Mouse (Mus musculus) liver, embryonic 14.5 days (tissue): Measurements from ENCODE around the gene Iqgap2. TPM values are rescaled to one million over a fixed set of nuclear protein-coding genes. Genes with fewer than 3 reads are reported as not detected.

Experiments
- ATAC-seq: fragments of 200-750 bp; cut with Nextera tagmentation; 2 replicates; pipeline ENCODE4 v1.8.0; 2017; ENCODE audit warnings: moderate number of reproducible peaks, mild to moderate bottlenecking, moderate library complexity; ENCODE audit not compliant: insufficient read depth
- DNase-seq, 3 experiments: peaks; one replicate each; pipeline ENCODE4 v3.0.0-alpha.2; 2012 to 2013; ENCODE audit warnings: low read depth in 3 of 3, low spot score in 3 of 3
- H3K27ac ChIP-seq: fragments of 300-500 bp; sonication (generic); 2 replicates; pipeline ENCODE4 v1.5.1; 2014; ENCODE audit warnings: moderate library complexity, mild to moderate bottlenecking, control low read depth, inconsistent platforms
- H3K27me3 ChIP-seq: fragments of 300-500 bp; sonication (generic); 2 replicates; pipeline ENCODE4 v1.6.1; 2014; ENCODE audit warnings: mild to moderate bottlenecking, low read length, moderate library complexity; ENCODE audit not compliant: control insufficient read depth, insufficient read depth
- H3K36me3 ChIP-seq: fragments of 300-500 bp; sonication (generic); replicated peaks from 2 replicates; pipeline ENCODE4 v1.6.1; 2014; ENCODE audit warnings: low read depth; ENCODE audit not compliant: control insufficient read depth, insufficient read depth
- H3K4me1 ChIP-seq, 2 experiments: fragments of 200-500 bp in 1 of 2; fragments of 300-500 bp in 1 of 2; sonication (generic) in 1 of 2; replicated peaks; 2 replicates each; pipeline ENCODE4 v1.6.1; 2012 to 2014; ENCODE audit warnings: antibody characterized with exemption in 1 of 2, inconsistent platforms in 1 of 2, low read length in 1 of 2; ENCODE audit not compliant: control insufficient read depth in 2 of 2, insufficient read depth in 2 of 2
- H3K4me2 ChIP-seq: fragments of 300-500 bp; sonication (generic); 2 replicates; pipeline ENCODE4 v1.6.1; 2014; ENCODE audit warnings: low read depth, mild to moderate bottlenecking, control low read depth, moderate library complexity
- H3K4me3 ChIP-seq, 2 experiments: fragments of 200-500 bp in 1 of 2; fragments of 300-500 bp in 1 of 2; sonication (generic) in 1 of 2; 2 replicates each; pipeline ENCODE4 v1.5.1; 2012 to 2014; ENCODE audit warnings: low read depth in 2 of 2, low read length in 2 of 2, mild to moderate bottlenecking in 2 of 2, control low read depth in 1 of 2, inconsistent platforms in 1 of 2, moderate library complexity in 1 of 2; ENCODE audit not compliant: insufficient read depth in 1 of 2
- H3K9ac ChIP-seq: fragments of 300-500 bp; sonication (generic); replicated peaks from 2 replicates; pipeline ENCODE4 v1.6.1; 2014; ENCODE audit warnings: mild to moderate bottlenecking, control low read depth, moderate library complexity
- H3K9me3 ChIP-seq: fragments of 300-500 bp; sonication (generic); 2 replicates; pipeline ENCODE4 v1.6.1; 2016; ENCODE audit warnings: low read length, mixed read lengths; ENCODE audit not compliant: control insufficient read depth
- CTCF ChIP-seq: IDR thresholded peaks from 2 replicates; pipeline ENCODE4 v1.5.1; 2016; ENCODE audit warnings: antibody characterized with exemption, low read depth, control low read depth
- EP300 ChIP-seq: IDR thresholded peaks from 2 replicates; pipeline ENCODE4 v1.6.1; 2016; ENCODE audit warnings: antibody characterized with exemption, low read depth
- WGBS: fragments of 180-500 bp; shearing (Covaris S2); extraction: QIAGEN DNeasy Blood & Tissue Kit; methylation state at CpG from one replicate; pipeline ENCODE4 v1.1.7; 2014; ENCODE audit not compliant: insufficient replicate concordance; 5-methylcytosine and 5-hydroxymethylcytosine counted together
- polyA plus RNA-seq, 2 experiments: library from polyadenylated mRNA; depleted of rRNA in 1 of 2; stranded (reverse) in 1 of 2; unstranded in 1 of 2; fragments of >200 nt; fragmentation: Nextera tagmentation in 1 of 2; extraction: Ambion mirVana in 1 of 2; gene quantifications; 2 replicates each; pipeline versions ENCODE4 v1.2.1 to v1.2.3; 2012 to 2014

Gene Iqgap2
- polyA plus RNA-seq, 2 experiments: 10.8 to 11.8 TPM

DNA sequence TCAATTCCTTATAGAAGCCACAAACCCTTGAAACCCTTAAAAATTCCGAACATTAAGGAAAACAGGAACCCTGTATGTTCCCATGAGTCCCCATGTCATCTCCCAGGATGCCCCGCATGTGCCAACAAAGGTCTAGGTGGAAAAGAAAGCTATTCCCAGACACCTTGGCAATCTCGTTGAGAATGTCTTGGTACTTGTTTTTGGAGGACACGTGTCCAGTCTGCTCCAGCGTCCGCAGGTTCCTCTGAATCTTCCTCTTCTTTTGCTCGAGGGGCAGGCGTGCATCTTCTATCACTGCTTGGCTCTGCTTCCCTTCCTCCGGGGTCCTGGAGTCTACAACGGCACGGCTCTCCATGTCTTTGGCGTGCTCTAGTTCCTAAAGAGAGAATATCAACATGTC lies 256.4 kb downstream of the Iqgap2 start:
- H3K9me3 ChIP-seq: no peaks in the 10 kb centered on the region
- H3K27me3 ChIP-seq: no peaks in the 10 kb centered on the region
- no peak overlapping the region for H3K4me3 ChIP-seq
- H3K4me1 ChIP-seq: peaks cover 3 to 23% of the 10 kb centered on the region in 2 experiments; a peak in 2 of 4 replicates
- no peak for ATAC-seq
- H3K4me2 ChIP-seq: no peak overlapping the region
- TF ChIP-seq CTCF: no peak
- no peak for TF ChIP-seq EP300
- DNase-seq: no peak
- H3K9ac ChIP-seq: no peak overlapping the region
- H3K27ac ChIP-seq: no peak overlapping the region
- H3K36me3 ChIP-seq: peaks cover 2% of the 10 kb centered on the region
- 66% methylated on average over 12 of the region's 12 CpGs for WGBS

DNA sequence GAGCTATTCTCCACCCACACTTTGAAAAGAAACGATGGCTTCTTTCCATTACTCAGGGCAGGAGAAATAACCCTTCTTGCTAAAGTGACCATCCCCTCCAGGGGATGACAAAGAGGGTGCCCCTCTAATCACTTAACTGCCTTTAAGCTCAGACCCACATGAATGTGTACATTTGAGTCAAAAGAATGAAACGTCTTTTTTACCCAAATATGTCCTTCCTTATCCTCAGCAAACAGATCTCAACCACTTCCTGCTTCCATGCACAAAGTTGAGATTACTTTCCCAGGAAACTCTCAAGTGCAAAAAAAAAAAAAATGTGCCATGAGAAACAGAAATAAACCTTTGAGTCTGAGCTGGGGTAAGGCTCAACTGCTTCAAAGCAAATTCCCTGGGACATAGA lies 257.3 kb downstream of the Iqgap2 start:
- Histone ChIP-seq H3K27me3 (no peaks in the 10 kb centered on the region), H3K36me3 (peaks cover 2% of the 10 kb centered on the region), H3K4me2 (no peak overlapping the region), H3K9ac (no peak overlapping the region), H3K4me1 (peaks cover 3 to 21% of the 10 kb centered on the region in 2 experiments; a peak in 2 of 4 replicates), H3K27ac (no peak overlapping the region), H3K9me3 (no peaks in the 10 kb centered on the region), H3K4me3 (no peak overlapping the region)
- no peak for TF ChIP-seq CTCF
- no peak for TF ChIP-seq EP300
- no peak for DNase-seq
- 6% methylated on average over 2 of the region's 2 CpGs for WGBS
- ATAC-seq: no peak

DNA sequence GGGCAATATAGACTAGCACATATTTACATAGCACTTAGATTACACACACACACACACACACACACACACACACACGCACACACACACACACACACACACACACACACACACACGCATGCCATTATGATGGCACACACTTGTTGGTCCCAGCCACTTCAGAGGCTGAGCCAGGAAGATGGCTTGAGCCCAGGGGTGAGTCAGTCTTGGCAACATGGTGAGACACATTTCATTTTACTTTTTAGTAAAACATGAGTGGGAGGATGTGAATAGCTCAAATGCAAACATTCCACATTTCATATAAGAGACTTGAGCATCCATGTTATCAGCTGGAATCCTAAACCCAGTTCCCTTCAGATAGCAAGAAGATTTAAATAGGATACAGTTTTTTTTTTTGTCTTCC lies 258.3 kb downstream of the Iqgap2 start:
- H3K9me3 ChIP-seq: no peaks in the 10 kb centered on the region
- no peaks in the 10 kb centered on the region for H3K27me3 ChIP-seq
- H3K4me3 ChIP-seq: no peak overlapping the region
- no peak overlapping the region for H3K27ac ChIP-seq
- H3K4me1 ChIP-seq: peaks cover 3 to 13% of the 10 kb centered on the region in 2 experiments; a peak in 2 of 4 replicates
- no peak for DNase-seq
- no peak for TF ChIP-seq EP300
- TF ChIP-seq CTCF: no peak
- H3K4me2 ChIP-seq: no peak overlapping the region
- 71% methylated on average over 2 of the region's 2 CpGs for WGBS
- H3K9ac ChIP-seq: no peak overlapping the region
- H3K36me3 ChIP-seq: peaks cover 3% of the 10 kb centered on the region
- no peak for ATAC-seq

DNA sequence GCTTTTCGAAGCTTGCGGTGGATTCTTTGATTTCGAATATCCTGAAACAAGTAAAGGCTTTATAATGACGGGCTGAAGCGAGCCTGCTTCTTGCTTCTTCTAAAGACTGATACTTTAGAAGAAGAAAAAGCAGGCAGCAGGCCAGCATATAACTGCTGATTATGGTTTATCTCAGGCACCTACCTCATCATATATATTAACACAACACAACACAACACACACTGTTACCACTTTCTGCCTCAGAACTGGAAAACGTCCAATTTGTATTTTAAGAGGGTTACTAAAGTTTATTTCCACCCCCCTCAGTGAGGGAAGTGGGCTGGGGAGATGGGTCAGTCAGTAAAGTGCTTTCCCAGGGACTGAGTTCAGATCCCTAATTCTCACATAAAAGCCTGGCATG lies 259.6 kb downstream of the Iqgap2 start:
- no peak overlapping the region for H3K9ac ChIP-seq
- no peak overlapping the region for H3K27ac ChIP-seq
- WGBS: 79% methylated on average over 6 of the region's 6 CpGs
- no peaks in the 10 kb centered on the region for H3K9me3 ChIP-seq
- ATAC-seq (no peak), DNase-seq (no peak)
- no peak overlapping the region for H3K4me2 ChIP-seq
- H3K4me1 ChIP-seq: peaks cover 3% of the 10 kb centered on the region in 2 experiments; a peak in 2 of 4 replicates
- H3K4me3 ChIP-seq: no peak overlapping the region
- no peaks in the 10 kb centered on the region for H3K27me3 ChIP-seq
- TF ChIP-seq EP300: no peak
- TF ChIP-seq CTCF: no peak
- H3K36me3 ChIP-seq: peaks cover 11% of the 10 kb centered on the region

DNA sequence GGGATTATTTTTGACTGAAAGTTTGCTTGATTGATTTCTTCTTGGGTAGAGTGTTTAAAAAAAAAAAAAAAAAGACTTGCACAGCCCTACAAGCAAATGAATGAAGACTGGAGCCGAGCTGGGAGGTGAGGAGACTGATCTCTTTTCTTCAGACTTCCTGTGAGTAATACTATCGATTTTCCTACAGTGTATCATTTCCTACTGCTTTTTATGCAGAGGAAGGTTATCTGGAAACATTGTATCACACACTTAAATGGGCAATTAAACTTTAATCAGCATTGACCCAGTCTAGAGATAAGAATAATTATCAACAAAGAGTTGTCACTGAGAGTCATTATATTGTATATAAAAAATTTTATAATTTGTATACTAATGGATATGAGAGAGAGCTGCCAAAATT lies 261.0 kb downstream of the Iqgap2 start:
- DNase-seq: no peak
- ATAC-seq: no peak
- no peak overlapping the region for H3K4me2 ChIP-seq
- 29% methylated on average over 2 of the region's 2 CpGs for WGBS
- no peak overlapping the region for H3K27ac ChIP-seq
- no peaks in the 10 kb centered on the region for H3K27me3 ChIP-seq
- TF ChIP-seq CTCF: no peak
- no peak for TF ChIP-seq EP300
- H3K4me1 ChIP-seq: peaks cover 3% of the 10 kb centered on the region in 2 experiments; a peak in 2 of 4 replicates
- no peak overlapping the region for H3K4me3 ChIP-seq
- peaks cover 11% of the 10 kb centered on the region for H3K36me3 ChIP-seq
- no peak overlapping the region for H3K9ac ChIP-seq
- H3K9me3 ChIP-seq: no peaks in the 10 kb centered on the region
